Mouse (Mus musculus) liver (tissue): ENCODE results near the gene Pnmal2.
A peak's percentile ranks its signal among the peaks of the same experiment; 100 is the strongest.
"Not testable (repeated sequence)": the region's sequence is repeated elsewhere in the genome, so short reads cannot be mapped to it uniquely, and the experiment has no call there.

ENCODE experiments used
- DNase-seq: peaks from one replicate; pipeline ENCODE4 v3.0.0-alpha.2; 2020; ENCODE audit warnings: mixed read lengths

The Pnmal2 gene

DNA sequence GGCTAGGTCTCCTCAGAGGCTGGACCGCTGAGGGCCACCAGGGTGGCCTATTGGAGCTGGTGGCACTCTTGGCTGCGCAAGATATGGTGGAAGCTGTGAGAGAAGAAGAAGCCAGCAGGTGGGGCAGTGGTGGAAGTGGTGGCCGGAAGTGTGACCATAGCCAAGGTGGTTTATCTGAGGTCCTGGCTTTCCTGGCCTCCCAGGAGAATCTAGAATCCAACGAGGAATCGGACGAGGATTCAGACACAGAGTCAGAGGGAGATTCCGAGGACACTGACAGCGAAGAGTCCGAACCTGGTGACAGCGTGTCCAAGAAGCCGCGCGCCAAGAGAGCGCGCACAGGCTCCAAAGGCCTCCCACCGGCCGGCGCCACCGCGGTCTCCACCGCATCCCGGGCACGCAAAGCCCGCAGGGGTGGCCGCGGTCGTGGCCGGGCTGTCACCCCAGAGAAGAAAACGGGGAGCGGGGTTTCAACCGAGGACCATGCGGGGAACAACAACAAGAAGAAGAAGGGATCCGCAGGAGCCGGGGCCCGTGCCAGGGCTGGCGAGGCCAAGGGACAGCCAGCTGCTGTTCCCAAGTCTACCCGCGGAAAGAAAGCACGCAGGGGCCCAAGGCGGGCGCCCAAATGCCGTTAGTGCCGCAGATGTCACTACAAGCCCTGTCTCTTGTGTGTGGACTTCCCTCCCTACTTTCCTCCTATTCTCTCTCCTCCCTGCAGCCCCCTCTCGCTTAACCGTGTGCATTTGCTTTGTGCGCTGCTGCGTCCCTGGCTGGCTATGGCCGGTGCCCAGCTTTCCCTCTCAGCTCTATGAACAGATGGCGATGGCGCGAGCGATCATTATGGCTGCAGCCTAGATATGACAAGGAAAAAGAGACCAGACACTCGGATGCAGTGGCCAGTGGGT is 2.2 kb downstream of the Pnmal2 start:
- DNase-seq: no peak

DNA sequence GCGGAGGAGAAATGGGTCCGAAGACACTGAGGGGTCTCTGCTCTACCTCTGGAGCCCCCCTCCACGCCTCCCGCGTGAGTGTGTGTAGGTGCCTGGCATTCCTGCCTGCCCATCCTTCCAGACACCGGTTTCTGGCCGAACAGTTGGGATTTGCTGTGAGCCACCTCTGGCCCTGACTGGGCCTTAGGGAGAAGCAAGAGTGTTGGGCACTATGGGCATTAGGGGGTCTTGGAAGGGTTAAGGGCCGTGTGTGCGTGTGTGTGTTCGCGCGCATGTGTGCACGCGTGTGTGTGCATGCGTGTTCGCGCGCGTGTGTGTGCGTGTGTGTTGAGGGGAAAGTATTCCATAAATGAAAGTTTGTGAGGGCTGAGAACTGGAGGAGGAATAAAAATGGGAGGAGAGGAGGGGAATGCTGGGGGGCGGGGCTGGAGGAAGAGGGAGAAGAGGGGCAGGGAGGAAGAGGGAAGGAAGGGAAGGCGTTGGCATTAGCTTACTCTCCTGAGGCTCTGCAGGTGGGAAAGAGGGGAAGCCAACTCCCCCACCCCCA is 2.9 kb downstream of the Pnmal2 start:
- DNase-seq: no peak

DNA sequence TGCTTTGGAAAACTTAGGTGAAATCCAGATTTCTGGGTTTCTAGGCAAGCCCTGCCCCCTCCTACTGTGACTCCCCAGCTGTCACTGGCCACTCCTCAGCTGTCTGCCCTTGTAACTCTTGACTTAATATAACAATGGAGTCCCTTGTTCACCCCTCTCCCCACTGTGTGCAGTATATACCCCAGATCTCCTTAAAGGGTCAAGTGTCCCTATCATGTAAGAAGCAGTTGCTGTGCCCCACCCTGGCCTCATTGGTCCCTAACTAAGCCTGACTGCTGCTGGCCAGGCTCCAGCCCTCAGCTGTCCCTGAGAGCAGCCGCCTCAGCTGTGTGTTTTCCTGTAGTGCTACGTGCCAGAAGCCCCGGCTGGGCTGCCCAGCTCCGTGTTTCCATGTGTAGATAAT is 3.5 kb downstream of the Pnmal2 start:
- no peak for DNase-seq

- no peak for DNase-seq
Observed at GRCm38 (mm10) chr7:16948923-16949458, 4.5 kb downstream of the Pnmal2 start.

DNA sequence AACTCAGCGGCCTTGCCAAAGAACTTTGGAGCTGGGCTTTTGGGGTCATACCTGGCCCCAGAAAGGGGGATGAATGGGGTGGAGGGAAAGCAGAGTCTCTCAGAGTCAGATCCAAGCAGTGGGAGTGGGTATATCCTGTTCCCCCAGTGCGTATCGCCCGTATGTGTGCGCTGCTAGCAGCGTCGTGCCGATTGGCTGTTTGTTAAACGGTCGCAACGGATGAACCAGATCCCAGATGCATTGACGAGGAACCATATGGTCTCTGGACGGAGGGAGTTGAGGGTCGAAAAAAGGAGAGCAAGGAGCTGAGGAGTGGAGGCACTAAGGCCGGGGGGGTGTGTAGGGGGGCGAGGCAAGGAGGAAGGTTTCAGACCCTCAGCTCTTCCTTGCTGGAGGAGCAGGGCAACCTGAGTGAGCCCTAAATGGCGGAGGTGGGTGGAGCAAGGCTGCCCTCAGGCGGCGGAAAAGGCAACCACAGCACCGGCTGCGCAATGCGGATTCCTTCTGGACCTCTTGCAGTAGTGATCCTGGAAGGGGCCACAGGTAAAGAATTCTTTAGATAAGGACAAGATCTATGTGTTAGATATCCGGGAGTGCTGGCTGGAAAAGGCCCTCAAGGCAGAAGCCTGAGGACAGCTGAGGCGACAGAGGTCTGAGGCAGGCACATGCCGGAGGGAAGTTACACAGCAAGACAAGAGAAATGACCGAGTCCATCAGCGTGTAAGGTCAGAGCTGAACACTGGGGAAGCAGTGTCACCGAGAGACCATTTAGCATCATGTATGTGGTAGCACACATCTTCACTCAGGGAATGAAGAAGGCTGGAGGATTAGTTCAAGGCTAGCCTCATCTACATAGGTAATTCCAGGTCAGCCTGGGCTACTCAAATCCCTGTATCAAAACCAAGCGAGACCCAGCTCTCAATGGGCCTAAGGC is 5.7 kb downstream of the Pnmal2 start:
- peak; percentile 71 for DNase-seq

DNA sequence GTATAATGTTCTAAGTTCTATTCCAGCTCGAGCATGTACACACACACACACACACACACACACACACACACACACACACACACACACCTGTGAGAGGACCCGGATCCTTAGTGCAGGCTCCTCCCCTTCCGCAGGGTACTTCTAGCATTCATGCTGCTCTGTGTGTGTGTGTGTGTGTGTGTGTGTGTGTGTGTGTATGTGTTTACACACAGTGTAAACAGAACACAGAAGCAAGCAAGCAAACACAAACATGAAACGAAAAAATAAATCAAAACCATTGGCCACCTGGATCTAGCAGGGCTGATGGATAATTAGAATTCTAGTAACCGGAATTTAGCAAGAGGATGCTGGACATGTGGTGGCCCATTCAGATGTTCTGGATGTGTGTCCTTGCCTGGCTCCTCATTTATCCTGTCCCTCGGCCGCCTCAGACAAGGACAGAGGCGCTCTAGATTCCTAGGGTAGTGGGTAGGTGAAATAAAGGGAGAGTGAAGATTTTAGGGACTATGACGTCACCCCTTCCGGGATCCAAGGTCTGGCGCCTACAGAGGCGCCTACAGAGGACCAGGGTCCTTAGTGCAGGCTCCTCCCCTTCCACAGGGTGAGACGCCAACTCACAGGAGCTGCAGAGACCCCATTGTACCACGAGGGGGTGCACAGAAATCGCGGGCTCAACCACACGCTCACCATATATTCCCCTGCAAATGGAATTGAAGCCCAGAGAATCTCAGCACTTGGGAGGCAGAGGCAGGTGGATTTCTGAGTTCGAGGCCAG is 6.6 kb downstream of the Pnmal2 start:
- peak; percentile 74 for DNase-seq

DNA sequence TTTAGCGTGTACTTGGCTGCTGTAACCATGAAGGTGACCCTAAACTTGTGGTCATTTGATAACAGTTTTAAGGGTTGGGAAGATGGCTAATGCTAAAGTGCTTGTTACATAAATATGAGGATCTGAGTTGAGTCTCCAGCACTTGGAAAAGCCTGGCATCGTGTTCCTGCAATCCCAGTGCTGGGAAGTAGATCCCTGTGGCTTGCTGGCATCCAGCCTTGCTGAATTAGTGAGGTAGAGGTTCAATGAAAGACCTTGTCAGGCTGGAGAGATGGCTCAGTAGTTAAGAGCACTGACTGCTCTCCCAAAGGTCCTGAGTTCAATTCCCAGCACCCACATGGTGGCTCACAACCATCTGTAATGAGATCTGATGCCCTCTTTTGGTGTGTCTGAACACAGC is 9.3 kb downstream of the Pnmal2 start:
- DNase-seq: not testable (repeated sequence)

DNA sequence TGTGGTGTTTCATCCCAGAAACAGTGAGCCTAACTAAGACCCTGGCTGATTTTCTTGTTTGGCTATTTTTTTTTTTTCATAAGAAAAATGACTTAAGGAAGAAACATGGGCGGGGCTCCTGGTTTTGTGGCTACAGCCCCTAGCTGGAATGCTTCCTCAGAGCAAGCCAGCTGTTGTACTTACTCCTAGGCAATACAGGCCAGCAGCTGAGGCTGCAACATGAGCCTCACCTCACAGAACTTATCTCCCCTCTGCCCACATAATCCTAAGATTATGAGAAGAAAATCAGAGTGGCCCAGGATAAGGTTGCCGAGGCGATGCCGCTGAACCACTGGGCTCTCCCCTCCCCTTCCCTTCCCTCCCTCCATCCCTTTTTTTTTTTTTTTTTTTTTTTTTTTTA is 11.2 kb downstream of the Pnmal2 start:
- no peak for DNase-seq

DNA sequence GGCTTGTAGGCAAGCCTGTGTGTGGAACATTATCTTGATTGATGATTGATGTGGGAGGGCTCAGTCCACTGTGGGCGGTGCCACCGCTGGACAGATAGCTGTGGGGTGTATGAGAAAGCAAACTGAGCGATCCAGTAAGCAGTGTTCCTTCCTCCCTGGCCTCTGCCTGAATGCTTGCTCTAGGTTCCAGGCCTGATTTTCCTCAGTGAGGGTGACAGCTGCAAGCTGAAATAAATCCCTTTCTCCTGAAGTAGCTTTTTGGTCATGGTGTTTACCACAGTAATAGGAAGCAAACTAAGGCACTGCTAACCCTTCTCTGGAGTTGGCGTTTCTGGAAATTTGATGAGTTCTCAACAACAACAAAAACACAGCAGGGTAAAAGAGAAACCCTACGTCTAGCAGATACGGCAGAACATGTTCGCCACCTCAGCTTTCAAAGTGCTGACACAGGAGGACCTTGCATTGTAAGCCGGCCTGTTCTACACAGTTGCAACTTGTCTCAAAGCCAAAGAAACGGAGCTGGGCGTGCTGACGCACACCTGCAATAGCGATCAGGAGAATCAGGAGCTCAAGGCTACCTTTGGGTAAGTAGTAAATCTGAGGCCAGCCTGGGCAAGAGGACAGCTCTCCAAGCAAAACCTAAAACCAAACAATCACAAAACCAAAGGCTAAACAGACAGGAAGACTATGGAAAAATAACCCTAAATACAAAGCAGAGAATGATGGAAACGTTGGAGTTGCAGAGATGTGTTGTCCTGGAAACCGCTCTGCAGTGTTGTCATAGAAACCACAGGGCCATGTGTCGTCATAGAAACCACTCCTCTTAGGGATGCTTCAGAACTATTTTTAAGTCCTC is 12.2 kb downstream of the Pnmal2 start:
- DNase-seq: no peak

GRCm38 (mm10) chr7:16959539-16960187 is 15.2 kb downstream of the Pnmal2 start, which contains the start of gene Pnmal1:
Pnmal1 (plus strand) TSS chr7:16959679.
- peak; percentile 25 for DNase-seq

GRCm38 (mm10) chr7:16961678-16962077 is 17.2 kb downstream of the Pnmal2 start:
- no peak for DNase-seq

DNA sequence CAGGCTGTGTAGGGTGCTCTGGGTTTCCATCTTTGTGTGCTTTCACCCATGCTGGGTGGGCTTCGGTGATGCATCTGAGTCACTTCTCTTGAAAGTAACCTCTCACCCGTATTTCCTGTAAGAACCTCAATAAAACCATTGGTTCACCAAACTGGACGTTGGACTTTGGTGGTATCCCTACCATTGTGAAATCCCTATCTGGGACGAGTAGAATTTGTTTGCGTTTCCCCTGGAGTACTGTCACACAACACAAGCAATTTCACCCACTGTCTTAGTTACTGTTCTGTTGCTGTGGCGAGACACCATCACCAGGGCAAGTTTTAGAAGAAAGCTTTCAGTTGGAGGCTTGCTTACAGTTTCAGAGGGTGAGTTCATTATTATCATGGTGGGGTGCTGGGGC is 23.9 kb downstream of the Pnmal2 start:
- no peak for DNase-seq

GRCm38 (mm10) chr7:16971160-16971559 is 26.7 kb downstream of the Pnmal2 start:
- no peak for DNase-seq

- DNase-seq: peak; percentile 26
Observed at GRCm38 (mm10) chr7:16974018-16974417, 29.5 kb downstream of the Pnmal2 start.

GRCm38 (mm10) chr7:16976298-16976697 is 31.8 kb downstream of the Pnmal2 start:
- no peak for DNase-seq

GRCm38 (mm10) chr7:16978173-16978572 is 33.7 kb downstream of the Pnmal2 start:
- peak; percentile 48 for DNase-seq

DNA sequence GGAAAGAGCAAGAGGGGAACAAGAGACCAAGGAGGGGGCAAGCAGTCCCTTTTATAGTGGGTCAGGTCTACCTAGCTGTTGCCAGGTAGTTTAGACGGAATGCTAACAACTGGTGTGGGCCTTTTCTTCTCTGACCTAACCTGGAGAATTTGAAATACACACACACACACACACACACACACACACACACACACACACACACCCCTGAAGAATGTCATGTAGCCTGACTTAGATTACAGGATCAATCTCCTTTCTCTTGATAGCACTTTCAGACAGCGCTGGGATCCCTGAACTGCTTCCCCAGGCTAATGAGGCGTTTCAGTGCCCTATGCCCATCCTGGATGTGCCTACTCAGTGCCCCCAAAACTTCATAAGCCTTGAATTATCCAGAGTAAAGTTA is 34.1 kb downstream of the Pnmal2 start:
- no peak for DNase-seq

DNA sequence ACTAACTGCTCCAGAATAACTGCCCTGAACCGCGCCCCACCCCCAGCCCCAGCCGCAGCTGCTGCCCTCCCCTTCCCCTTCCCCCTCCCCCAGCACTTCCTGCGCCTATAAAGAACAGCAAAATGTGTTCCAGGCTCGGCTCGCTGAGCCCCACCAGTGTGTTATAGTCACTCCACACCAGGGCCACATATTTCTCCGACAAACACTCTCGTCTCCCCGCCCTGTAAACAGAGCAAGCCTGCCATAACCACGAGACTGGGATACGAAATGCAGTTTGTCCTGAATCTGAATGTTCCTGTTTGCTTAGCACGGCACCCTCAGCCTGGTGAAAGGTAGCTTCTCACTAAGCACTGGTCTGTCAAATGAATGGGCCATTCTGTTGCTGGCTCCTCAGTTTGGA is 35.9 kb downstream of the Pnmal2 start:
- DNase-seq: peak; percentile 72

GRCm38 (mm10) chr7:16982859-16983568 is 38.5 kb downstream of the Pnmal2 start, which contains the start of gene Gm42372:
Gm42372 (plus strand) TSS chr7:16983086.
- DNase-seq: peak; percentile 50
